Mouse (Mus musculus): ENCODE data around the gene Scd3. TPM values are rescaled to one million over a fixed set of nuclear protein-coding genes. Genes with fewer than 3 reads are reported as not detected.
A peak's percentile ranks its signal among the peaks of the same experiment; 100 is the strongest.

Gene Scd3
- polyA plus RNA-seq, 1 experiment from 2014 or later, result 0.64 TPM

- Histone ChIP-seq H3K9ac (no peak overlapping the region), H3K27ac (no peak overlapping the region), H3K9me3 (no peaks in the 10 kb centered on the region), H3K36me3 (no peaks in the 10 kb centered on the region), H3K4me2 (no peak overlapping the region), H3K27me3 (no peaks in the 10 kb centered on the region), H3K4me3 (no peak overlapping the region), H3K4me1 (no peaks in the 10 kb centered on the region)
- WGBS, result 82% methylated on average over 10 of the region's 10 CpGs
- ATAC-seq (ENCODE audit: borderline replicate concordance, extremely low read depth, low FRiP score, low TSS enrichment), result no peak
Measured at GRCm38 (mm10) chr19:44197053-44197852, 5.8 kb upstream of the Scd3 start.

GRCm38 (mm10) chr19:44198494-44198893 lies 4.6 kb upstream of the Scd3 start:
- H3K36me3 ChIP-seq, result no peaks in the 10 kb centered on the region
- H3K9ac ChIP-seq, result no peak overlapping the region
- H3K4me2 ChIP-seq, result no peak overlapping the region
- no peak overlapping the region for H3K27ac ChIP-seq
- H3K4me3 ChIP-seq, result no peak overlapping the region
- H3K4me1 ChIP-seq, result no peaks in the 10 kb centered on the region
- ATAC-seq (ENCODE audit: borderline replicate concordance, extremely low read depth, low FRiP score, low TSS enrichment), result no peak
- no peaks in the 10 kb centered on the region for H3K27me3 ChIP-seq
- 85% methylated on average over 6 of the region's 6 CpGs for WGBS
- no peaks in the 10 kb centered on the region for H3K9me3 ChIP-seq

DNA sequence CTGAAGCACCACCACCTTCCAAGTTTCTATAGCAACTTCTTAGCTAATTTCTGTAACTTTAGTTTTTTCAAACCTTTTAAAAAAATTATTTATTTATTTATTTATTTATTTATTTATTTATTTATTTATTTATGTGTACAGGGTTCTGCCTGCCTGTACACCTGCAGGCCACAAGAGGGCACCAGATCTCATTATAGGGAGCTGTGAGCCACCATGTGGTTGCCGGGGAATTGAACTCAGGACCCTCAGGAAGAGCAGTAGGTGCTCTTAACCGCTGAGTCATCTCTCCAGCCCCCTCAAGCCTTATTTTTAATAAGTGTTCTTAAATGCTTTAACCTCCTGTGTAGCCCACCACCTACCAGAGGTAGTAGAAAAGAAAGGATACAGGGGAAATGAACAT lies 4.1 kb upstream of the Scd3 start:
- Histone ChIP-seq H3K27ac (no peak overlapping the region), H3K9me3 (no peaks in the 10 kb centered on the region), H3K4me2 (no peak overlapping the region), H3K4me3 (no peak overlapping the region), H3K36me3 (no peaks in the 10 kb centered on the region), H3K9ac (no peak overlapping the region), H3K4me1 (no peaks in the 10 kb centered on the region), H3K27me3 (no peaks in the 10 kb centered on the region)
- WGBS, result 80% methylated on average over 2 of the region's 2 CpGs
- ATAC-seq (ENCODE audit: borderline replicate concordance, extremely low read depth, low FRiP score, low TSS enrichment), result no peak

- no peak overlapping the region for H3K4me2 ChIP-seq
- H3K4me3 ChIP-seq, result no peak overlapping the region
- H3K27me3 ChIP-seq, result no peaks in the 10 kb centered on the region
- no peak overlapping the region for H3K27ac ChIP-seq
- H3K9ac ChIP-seq, result no peak overlapping the region
- H3K4me1 ChIP-seq, result no peaks in the 10 kb centered on the region
- H3K9me3 ChIP-seq, result no peaks in the 10 kb centered on the region
- 63% methylated on average over 2 of the region's 2 CpGs for WGBS
- H3K36me3 ChIP-seq, result no peaks in the 10 kb centered on the region
- ATAC-seq (ENCODE audit: borderline replicate concordance, extremely low read depth, low FRiP score, low TSS enrichment), result no peak
Measured at GRCm38 (mm10) chr19:44207079-44207478, 4.0 kb downstream of the Scd3 start.

DNA sequence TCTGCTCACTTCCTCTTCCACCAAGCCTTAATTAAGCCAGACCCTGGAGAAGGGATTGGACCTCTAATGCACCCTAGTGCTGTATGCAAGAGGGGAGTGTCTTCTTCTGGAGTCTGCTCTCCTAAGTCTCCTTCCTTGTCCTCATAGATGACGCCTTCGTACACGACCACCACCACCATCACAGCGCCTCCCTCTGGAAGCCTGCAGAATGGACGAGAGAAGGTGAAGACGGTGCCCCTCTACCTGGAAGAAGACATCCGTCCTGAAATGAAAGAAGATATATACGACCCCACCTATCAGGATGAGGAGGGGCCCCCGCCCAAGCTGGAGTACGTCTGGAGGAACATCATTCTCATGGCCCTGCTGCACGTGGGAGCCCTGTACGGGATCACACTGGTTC lies 12.2 kb downstream of the Scd3 start:
- H3K9ac ChIP-seq, result no peak overlapping the region
- no peak overlapping the region for H3K4me2 ChIP-seq
- H3K4me1 ChIP-seq, result no peaks in the 10 kb centered on the region
- WGBS, result 71% methylated on average over 12 of the region's 12 CpGs
- no peak overlapping the region for H3K4me3 ChIP-seq
- no peak for ATAC-seq (ENCODE audit: borderline replicate concordance, extremely low read depth, low FRiP score, low TSS enrichment)
- no peaks in the 10 kb centered on the region for H3K36me3 ChIP-seq
- no peak overlapping the region for H3K27ac ChIP-seq
- no peaks in the 10 kb centered on the region for H3K27me3 ChIP-seq
- no peaks in the 10 kb centered on the region for H3K9me3 ChIP-seq

GRCm38 (mm10) chr19:44217958-44218525 lies 15.0 kb downstream of the Scd3 start:
- Histone ChIP-seq H3K4me3 (no peak overlapping the region), H3K9me3 (no peaks in the 10 kb centered on the region), H3K27me3 (no peaks in the 10 kb centered on the region), H3K27ac (no peak overlapping the region), H3K4me1 (no peaks in the 10 kb centered on the region), H3K36me3 (no peaks in the 10 kb centered on the region), H3K9ac (no peak overlapping the region), H3K4me2 (no peak overlapping the region)
- WGBS, result 57% methylated on average over 3 of the region's 3 CpGs
- no peak for ATAC-seq (ENCODE audit: borderline replicate concordance, extremely low read depth, low FRiP score, low TSS enrichment)

- Histone ChIP-seq H3K36me3 (no peaks in the 10 kb centered on the region), H3K9ac (no peak overlapping the region), H3K4me2 (no peak overlapping the region), H3K4me3 (no peak overlapping the region), H3K27me3 (no peaks in the 10 kb centered on the region), H3K4me1 (no peaks in the 10 kb centered on the region), H3K9me3 (no peaks in the 10 kb centered on the region), H3K27ac (no peak overlapping the region)
- 83% methylated on average over 5 of the region's 5 CpGs for WGBS
- ATAC-seq (ENCODE audit: borderline replicate concordance, extremely low read depth, low FRiP score, low TSS enrichment), result no peak
Measured at GRCm38 (mm10) chr19:44225728-44226127, 22.7 kb downstream of the Scd3 start.

DNA sequence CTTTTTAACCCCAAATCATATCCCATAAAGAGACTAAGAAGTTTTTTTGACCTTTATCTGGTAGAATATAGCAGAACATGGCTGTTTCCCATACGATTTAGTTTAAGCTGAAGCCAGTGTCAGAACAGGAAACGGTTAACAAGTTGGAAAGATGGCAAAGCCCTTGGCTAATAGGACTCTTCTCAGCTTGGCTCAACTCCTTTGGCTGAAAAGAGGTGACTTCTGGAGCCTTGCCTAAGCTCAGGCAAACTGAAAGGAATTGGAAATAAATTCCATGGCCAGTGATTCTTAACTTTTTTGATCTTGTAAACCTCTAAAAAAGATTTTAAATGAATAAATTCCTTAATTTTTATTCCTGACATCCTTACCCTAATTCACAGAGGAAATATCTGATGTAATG lies 26.7 kb downstream of the Scd3 start:
- no peak overlapping the region for H3K4me2 ChIP-seq
- no peaks in the 10 kb centered on the region for H3K27me3 ChIP-seq
- WGBS, result 59% methylated on average over 2 of the region's 2 CpGs
- H3K4me1 ChIP-seq, result no peaks in the 10 kb centered on the region
- H3K9me3 ChIP-seq, result no peaks in the 10 kb centered on the region
- H3K9ac ChIP-seq, result no peak overlapping the region
- no peak overlapping the region for H3K27ac ChIP-seq
- ATAC-seq (ENCODE audit: borderline replicate concordance, extremely low read depth, low FRiP score, low TSS enrichment), result no peak
- H3K4me3 ChIP-seq, result no peak overlapping the region
- H3K36me3 ChIP-seq, result no peaks in the 10 kb centered on the region

- ATAC-seq (ENCODE audit: borderline replicate concordance, extremely low read depth, low FRiP score, low TSS enrichment), result no peak
- Histone ChIP-seq H3K27me3 (no peaks in the 10 kb centered on the region), H3K27ac (no peak overlapping the region), H3K36me3 (no peaks in the 10 kb centered on the region), H3K4me2 (no peak overlapping the region), H3K4me1 (no peaks in the 10 kb centered on the region), H3K4me3 (no peak overlapping the region), H3K9ac (no peak overlapping the region), H3K9me3 (no peaks in the 10 kb centered on the region)
- 74% methylated on average over 3 of the region's 3 CpGs for WGBS
Measured at GRCm38 (mm10) chr19:44230212-44230611, 27.1 kb downstream of the Scd3 start.

DNA sequence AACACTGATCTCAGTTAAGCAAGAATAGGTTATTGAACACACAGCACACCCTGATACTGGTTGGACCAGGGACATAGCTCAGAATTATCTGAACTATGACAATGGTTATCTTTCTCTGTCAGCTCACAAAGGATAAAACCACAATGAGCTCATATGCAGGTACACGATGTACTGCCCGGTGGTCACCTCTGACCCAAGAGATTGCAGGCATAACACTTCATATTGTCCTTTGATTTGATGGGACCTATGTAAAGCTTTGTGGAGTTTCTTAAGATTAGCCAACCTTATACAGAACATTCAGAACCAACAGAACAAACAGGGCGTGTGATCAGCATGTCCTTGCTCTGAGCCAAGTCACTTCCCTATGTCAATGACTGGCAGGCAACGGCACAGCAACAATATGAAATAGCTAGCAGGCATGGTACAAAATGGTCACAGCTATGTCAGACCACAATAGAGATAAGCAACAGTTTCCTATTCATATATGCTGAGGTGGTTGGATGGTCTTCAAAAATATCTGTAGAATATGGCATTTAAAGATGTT lies 28.6 kb downstream of the Scd3 start:
- WGBS, result 83% methylated on average over 4 of the region's 4 CpGs
- H3K36me3 ChIP-seq, result no peaks in the 10 kb centered on the region
- H3K9me3 ChIP-seq, result no peaks in the 10 kb centered on the region
- H3K4me3 ChIP-seq, result no peak overlapping the region
- H3K4me2 ChIP-seq, result no peak overlapping the region
- no peak for ATAC-seq (ENCODE audit: borderline replicate concordance, extremely low read depth, low FRiP score, low TSS enrichment)
- H3K27ac ChIP-seq, result no peak overlapping the region
- H3K27me3 ChIP-seq, result no peaks in the 10 kb centered on the region
- no peak overlapping the region for H3K9ac ChIP-seq
- no peaks in the 10 kb centered on the region for H3K4me1 ChIP-seq

GRCm38 (mm10) chr19:44237471-44238006 lies 34.5 kb downstream of the Scd3 start:
- Histone ChIP-seq H3K27me3 (no peaks in the 10 kb centered on the region), H3K4me1 (no peaks in the 10 kb centered on the region), H3K9me3 (no peaks in the 10 kb centered on the region), H3K27ac (no peak overlapping the region), H3K9ac (no peak overlapping the region), H3K4me3 (peak overlapping the region; percentile 27), H3K36me3 (no peaks in the 10 kb centered on the region), H3K4me2 (peak overlapping the region; percentile 50)
- ATAC-seq (ENCODE audit: borderline replicate concordance, extremely low read depth, low FRiP score, low TSS enrichment), result no peak; the same call in 1 of the 2 replicates
- WGBS, result 12% methylated on average over 19 of the region's 19 CpGs

GRCm38 (mm10) chr19:44238906-44239305 lies 35.8 kb downstream of the Scd3 start:
- Histone ChIP-seq H3K4me1 (no peaks in the 10 kb centered on the region), H3K4me2 (no peak overlapping the region), H3K4me3 (no peak overlapping the region), H3K9ac (no peak overlapping the region), H3K9me3 (no peaks in the 10 kb centered on the region), H3K27ac (no peak overlapping the region), H3K27me3 (no peaks in the 10 kb centered on the region), H3K36me3 (no peaks in the 10 kb centered on the region)
- ATAC-seq (ENCODE audit: borderline replicate concordance, extremely low read depth, low FRiP score, low TSS enrichment), result no peak
- WGBS, result 57% methylated on average over 2 of the region's 2 CpGs

All from lung, embryonic 15.5 days (tissue).